Mouse (Mus musculus): ENCODE results near the gene Nab2. TPM values are rescaled to one million over a fixed set of nuclear protein-coding genes. Genes with fewer than 3 reads are reported as not detected.
A peak's percentile ranks its signal among the peaks of the same experiment; 100 is the strongest.

Nab2 gene
- polyA plus RNA-seq (2012; rRNA removed) (4.0 and 4.1 TPM in 2 replicates), polyA plus RNA-seq (2014; fragmentation: Nextera tagmentation; extraction: Ambion mirVana) (0.88 and 1.1 TPM in 2 replicates)

GRCm38 (mm10) chr10:127668093-127669050 lies at the start of gene Nab2:
TSS of gene Nab2 (minus strand) at chr10:127668568.
- Histone ChIP-seq H3K4me2 (ENCODE audit: low read depth) (peak within 1 kb of the TSS; percentile 65), H3K27me3 (ENCODE audit: control insufficient read depth, insufficient read depth, low read length) (peaks cover 50% of the 10 kb centered on the region), H3K27ac (no peak within 1 kb of the TSS), H3K9ac (replicated peaks) (peak within 1 kb of the TSS; percentile 4; the same call in 1 of the 2 replicates), H3K4me1 (replicated peaks; ENCODE audit: control insufficient read depth in 2 of 2, insufficient read depth in 2 of 2, low read length in 1 of 2) (0 out of 4 replicates have a peak, but pooled peaks cover 0 to 4% of the 10 kb centered on the region in 2 experiments), H3K36me3 (replicated peaks; ENCODE audit: control insufficient read depth, insufficient read depth, low read depth) (no peaks in the 10 kb centered on the region), H3K9me3 (ENCODE audit: control insufficient read depth, low read length) (no peaks in the 10 kb centered on the region), H3K4me3 (ENCODE audit: insufficient read depth in 1 of 2, low read depth in 2 of 2, low read length in 2 of 2) (peak within 1 kb of the TSS; percentile 34 to 54)
- 3% methylated on average over 40 of the region's 40 CpGs for WGBS (ENCODE audit: insufficient replicate concordance)
- TF ChIP-seq EP300 (IDR thresholded peaks at IDR 0.05; ENCODE audit: low read depth) = no peak
- TF ChIP-seq CTCF (IDR thresholded peaks at IDR 0.05; ENCODE audit: low read depth) = no peak
- DNase-seq (ENCODE audit: low read depth in 3 of 3, low spot score in 3 of 3) = no peak
- ATAC-seq (ENCODE audit: insufficient read depth) = peak; percentile 9; the same call in 1 of the 2 replicates

DNA sequence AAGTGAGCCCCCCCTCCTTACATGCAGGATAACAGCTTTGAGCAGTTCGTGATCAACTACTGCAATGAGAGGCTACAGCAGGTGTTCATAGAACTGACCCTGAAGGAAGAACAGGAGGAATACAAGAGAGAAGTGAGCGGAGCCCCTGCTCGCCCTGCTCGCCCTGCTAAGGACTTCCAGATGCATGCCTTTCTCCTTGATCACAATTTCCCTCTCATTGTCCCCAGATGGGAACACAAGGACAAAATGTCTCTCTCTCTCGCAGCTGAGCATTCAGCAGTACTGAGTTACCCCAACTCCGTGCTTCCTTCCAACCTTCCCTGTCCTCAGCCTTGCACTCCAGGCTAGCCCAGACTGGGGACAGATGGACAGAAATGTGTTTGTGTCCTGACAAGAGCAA lies 44.4 kb upstream of the Nab2 start:
- Histone ChIP-seq H3K4me3 (ENCODE audit: insufficient read depth in 1 of 2, low read depth in 2 of 2, low read length in 2 of 2) (no peak overlapping the region), H3K27ac (no peak overlapping the region), H3K9ac (replicated peaks) (no peak overlapping the region), H3K4me2 (ENCODE audit: low read depth) (no peak overlapping the region), H3K36me3 (replicated peaks; ENCODE audit: control insufficient read depth, insufficient read depth, low read depth) (no peaks in the 10 kb centered on the region), H3K27me3 (ENCODE audit: control insufficient read depth, insufficient read depth, low read length) (no peaks in the 10 kb centered on the region), H3K4me1 (replicated peaks; ENCODE audit: control insufficient read depth in 2 of 2, insufficient read depth in 2 of 2, low read length in 1 of 2) (no peaks in the 10 kb centered on the region), H3K9me3 (ENCODE audit: control insufficient read depth, low read length) (no peaks in the 10 kb centered on the region)
- no peak for TF ChIP-seq CTCF (IDR thresholded peaks at IDR 0.05; ENCODE audit: low read depth)
- no peak for TF ChIP-seq EP300 (IDR thresholded peaks at IDR 0.05; ENCODE audit: low read depth)
- 64% methylated on average over 6 of the region's 6 CpGs for WGBS (ENCODE audit: insufficient replicate concordance)
- no peak for ATAC-seq (ENCODE audit: insufficient read depth)
- no peak for DNase-seq (ENCODE audit: low read depth in 3 of 3, low spot score in 3 of 3)

- ATAC-seq (ENCODE audit: insufficient read depth) (no peak), DNase-seq (ENCODE audit: low read depth in 3 of 3, low spot score in 3 of 3) (no peak)
- Histone ChIP-seq H3K4me1 (replicated peaks; ENCODE audit: control insufficient read depth in 2 of 2, insufficient read depth in 2 of 2, low read length in 1 of 2) (peaks cover 0 to 3% of the 10 kb centered on the region in 2 experiments; a peak in 2 of 4 replicates), H3K9me3 (ENCODE audit: control insufficient read depth, low read length) (no peaks in the 10 kb centered on the region), H3K9ac (replicated peaks) (no peak overlapping the region), H3K4me2 (ENCODE audit: low read depth) (no peak overlapping the region), H3K27ac (no peak overlapping the region), H3K36me3 (replicated peaks; ENCODE audit: control insufficient read depth, insufficient read depth, low read depth) (no peaks in the 10 kb centered on the region), H3K27me3 (ENCODE audit: control insufficient read depth, insufficient read depth, low read length) (no peaks in the 10 kb centered on the region), H3K4me3 (ENCODE audit: insufficient read depth in 1 of 2, low read depth in 2 of 2, low read length in 2 of 2) (no peak overlapping the region)
- WGBS (ENCODE audit: insufficient replicate concordance) = 68% methylated on average over 13 of the region's 13 CpGs
- TF ChIP-seq CTCF (IDR thresholded peaks at IDR 0.05; ENCODE audit: low read depth) = no peak
- TF ChIP-seq EP300 (IDR thresholded peaks at IDR 0.05; ENCODE audit: low read depth) = no peak
These were observed 42.0 kb upstream of the Nab2 start for GRCm38 (mm10) chr10:127710331-127710730.

DNA sequence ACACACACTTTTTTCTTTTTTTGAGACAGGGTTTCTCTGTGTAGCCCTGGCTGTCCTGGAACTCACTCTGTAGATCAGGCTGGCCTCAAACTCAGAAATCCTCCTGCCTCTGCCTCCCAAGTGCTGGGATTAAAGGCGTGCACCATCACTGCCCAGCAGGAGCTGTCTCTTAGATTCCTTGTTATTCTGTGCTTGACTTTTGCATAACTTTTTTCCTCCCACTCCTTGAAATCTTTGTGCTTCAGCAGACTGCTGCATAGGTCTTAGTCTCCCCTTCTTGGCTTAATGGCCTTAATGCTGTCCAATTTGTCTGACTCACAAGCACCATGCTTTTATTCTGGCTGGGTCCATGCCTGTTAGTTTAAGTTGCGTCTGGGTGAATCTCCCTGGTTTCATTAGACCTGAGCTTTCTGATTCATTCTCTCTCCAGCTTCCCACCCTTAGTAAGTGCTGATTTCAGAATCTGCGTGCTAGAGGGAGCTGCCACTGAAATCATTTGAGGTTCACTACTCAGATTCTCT lies 40.5 kb upstream of the Nab2 start:
- Histone ChIP-seq H3K4me3 (ENCODE audit: insufficient read depth in 1 of 2, low read depth in 2 of 2, low read length in 2 of 2) (no peak overlapping the region), H3K9ac (replicated peaks) (no peak overlapping the region), H3K4me1 (replicated peaks; ENCODE audit: control insufficient read depth in 2 of 2, insufficient read depth in 2 of 2, low read length in 1 of 2) (peaks cover 0 to 3% of the 10 kb centered on the region in 2 experiments; a peak in 2 of 4 replicates), H3K27me3 (ENCODE audit: control insufficient read depth, insufficient read depth, low read length) (no peaks in the 10 kb centered on the region), H3K27ac (no peak overlapping the region), H3K36me3 (replicated peaks; ENCODE audit: control insufficient read depth, insufficient read depth, low read depth) (no peaks in the 10 kb centered on the region), H3K9me3 (ENCODE audit: control insufficient read depth, low read length) (no peaks in the 10 kb centered on the region), H3K4me2 (ENCODE audit: low read depth) (no peak overlapping the region)
- ATAC-seq (ENCODE audit: insufficient read depth) = no peak
- TF ChIP-seq CTCF (IDR thresholded peaks at IDR 0.05; ENCODE audit: low read depth) (no peak), EP300 (IDR thresholded peaks at IDR 0.05; ENCODE audit: low read depth) (no peak)
- no peak for DNase-seq (ENCODE audit: low read depth in 3 of 3, low spot score in 3 of 3)
- WGBS (ENCODE audit: insufficient replicate concordance) = 55% methylated on average over 3 of the region's 3 CpGs

DNA sequence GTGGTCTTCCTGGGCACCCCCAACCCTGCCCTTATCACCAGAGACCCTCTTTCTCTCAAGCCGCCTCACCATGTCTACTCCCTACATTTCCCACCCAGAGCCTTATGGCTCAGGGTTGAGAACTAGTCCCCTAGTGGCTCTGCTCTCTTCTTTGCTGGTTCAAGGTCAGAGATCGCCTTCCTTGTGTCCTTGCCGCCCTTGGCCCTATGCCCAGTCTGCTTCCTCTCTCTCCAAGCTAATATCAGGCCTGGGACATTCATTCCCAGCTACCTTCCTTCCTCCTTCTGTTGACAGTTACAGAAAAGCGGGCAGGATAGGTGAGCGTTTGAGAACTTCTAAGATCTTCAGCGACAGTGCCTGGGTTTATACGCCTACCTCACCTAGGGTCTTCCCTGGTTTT lies 39.4 kb upstream of the Nab2 start:
- H3K4me1 ChIP-seq (replicated peaks; ENCODE audit: control insufficient read depth in 2 of 2, insufficient read depth in 2 of 2, low read length in 1 of 2) = peaks cover 0 to 3% of the 10 kb centered on the region in 2 experiments; a peak in 2 of 4 replicates
- TF ChIP-seq CTCF (IDR thresholded peaks at IDR 0.05; ENCODE audit: low read depth) (no peak), EP300 (IDR thresholded peaks at IDR 0.05; ENCODE audit: low read depth) (no peak)
- no peaks in the 10 kb centered on the region for H3K27me3 ChIP-seq (ENCODE audit: control insufficient read depth, insufficient read depth, low read length)
- 61% methylated on average over 7 of the region's 7 CpGs for WGBS (ENCODE audit: insufficient replicate concordance)
- H3K36me3 ChIP-seq (replicated peaks; ENCODE audit: control insufficient read depth, insufficient read depth, low read depth) = no peaks in the 10 kb centered on the region
- DNase-seq (ENCODE audit: low read depth in 3 of 3, low spot score in 3 of 3) = no peak
- H3K4me3 ChIP-seq (ENCODE audit: insufficient read depth in 1 of 2, low read depth in 2 of 2, low read length in 2 of 2) = no peak overlapping the region
- no peak overlapping the region for H3K27ac ChIP-seq
- no peak for ATAC-seq (ENCODE audit: insufficient read depth)
- no peak overlapping the region for H3K4me2 ChIP-seq (ENCODE audit: low read depth)
- no peak overlapping the region for H3K9ac ChIP-seq (replicated peaks)
- no peaks in the 10 kb centered on the region for H3K9me3 ChIP-seq (ENCODE audit: control insufficient read depth, low read length)

All from liver, embryonic 14.5 days (tissue).